Mouse (Mus musculus) gastrocnemius, postnatal 25 days (tissue): ENCODE measurements around the gene Top1. TPM values are rescaled to one million over a fixed set of nuclear protein-coding genes. Genes with fewer than 3 reads are reported as not detected.

Experiments used
- DNase-seq: peaks from one replicate; pipeline ENCODE4 v3.0.0; 2022
- total RNA-seq, 2 experiments: library from RNA; stranded (reverse); gene quantifications; 1 replicate in 1 of 2; 2 replicates in 1 of 2; pipeline ENCODE4 v1.2.3; 2021

Top1 gene
- total RNA-seq, 2 experiments from 2014 or later: 33.4 to 34.3 TPM

DNA sequence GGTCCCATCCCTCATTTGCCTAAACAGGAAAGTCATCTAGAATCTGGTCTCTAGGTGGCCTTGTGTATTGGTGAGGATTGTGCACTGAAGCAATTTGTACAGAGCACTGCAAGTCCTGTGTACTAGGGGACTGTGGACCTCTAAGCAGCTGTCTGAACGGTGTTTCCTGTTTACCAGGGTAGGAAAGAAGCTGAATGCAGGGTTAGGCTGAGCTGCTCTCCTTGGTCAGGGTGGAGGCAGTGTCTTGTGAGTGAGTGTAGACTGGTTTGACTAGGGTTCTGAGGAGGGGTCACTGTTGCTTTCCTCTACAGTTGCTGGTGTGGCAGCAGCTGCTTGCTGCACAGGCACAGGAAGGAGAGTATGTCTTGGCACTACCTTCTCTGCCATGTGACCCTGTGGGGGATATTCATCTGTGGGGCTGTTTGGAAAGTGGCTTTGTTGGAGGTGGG is 96.5 kb downstream of the Top1 start:
- no peak for DNase-seq

GRCm38 (mm10) chr2:160744040-160744822 is 98.5 kb downstream of the Top1 start:
- peak; percentile 52 for DNase-seq

DNA sequence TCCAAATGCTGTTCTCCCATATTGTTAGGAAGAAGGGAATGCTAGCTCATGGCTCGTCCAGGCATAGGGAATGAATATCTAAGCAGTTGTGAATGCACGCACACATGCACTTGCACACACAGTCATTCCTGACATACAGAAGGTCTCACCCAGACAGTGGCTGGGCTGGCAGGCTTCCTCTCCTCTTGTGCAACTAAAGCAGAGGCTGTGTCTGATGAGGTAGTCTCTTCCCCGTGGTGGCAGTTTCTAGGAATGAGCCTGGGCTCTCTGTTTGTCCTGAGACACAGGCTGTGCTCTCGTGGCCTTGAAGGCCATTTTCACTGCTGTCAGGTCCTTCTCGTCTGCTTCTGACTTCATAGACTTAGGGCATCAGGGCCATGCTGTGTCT is 99.1 kb downstream of the Top1 start:
- DNase-seq: no peak

DNA sequence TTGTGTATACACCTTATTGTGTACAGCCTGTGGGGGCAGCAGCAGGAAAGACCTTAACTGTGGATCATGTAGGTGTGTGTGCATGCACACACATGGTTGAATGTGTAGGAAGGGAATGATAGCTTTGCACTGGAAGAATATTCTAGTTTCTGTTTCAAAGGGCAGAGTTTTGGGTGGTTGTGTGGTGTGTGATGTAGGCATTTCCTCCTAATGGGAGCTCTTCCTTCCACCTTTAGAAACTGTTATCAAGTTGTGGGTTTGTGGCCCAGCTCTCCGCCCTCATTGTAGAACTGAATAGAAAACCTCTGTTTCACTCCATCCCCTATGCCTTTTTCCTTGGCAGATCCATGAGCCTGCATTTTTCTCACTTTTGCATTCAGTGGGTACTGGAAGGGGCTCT is 99.8 kb downstream of the Top1 start:
- DNase-seq: no peak

DNA sequence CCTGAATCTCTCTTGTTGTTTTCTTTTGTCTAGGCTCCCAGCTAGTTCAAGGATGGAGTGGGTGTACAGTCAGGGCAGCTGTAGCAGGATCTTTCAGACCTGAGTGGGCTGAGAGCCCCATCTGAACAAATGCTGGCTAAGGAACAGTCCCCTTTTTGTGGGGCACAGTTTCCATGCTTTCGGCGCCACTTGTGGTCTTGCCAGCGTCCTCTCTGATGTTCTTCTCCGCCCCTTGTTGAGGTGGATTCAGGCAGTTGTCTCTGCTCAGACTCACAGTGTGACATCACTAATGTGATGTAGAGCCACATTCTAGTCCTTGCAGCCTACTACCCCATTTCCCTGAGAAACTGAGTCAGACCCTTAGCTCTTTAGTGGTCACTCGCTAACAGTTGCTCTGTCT is 100.9 kb downstream of the Top1 start:
- no peak for DNase-seq

GRCm38 (mm10) chr2:160747075-160747474 is 101.4 kb downstream of the Top1 start:
- no peak for DNase-seq

- DNase-seq: no peak
These were observed 111.0 kb downstream of the Top1 start for GRCm38 (mm10) chr2:160756583-160757203.

DNA sequence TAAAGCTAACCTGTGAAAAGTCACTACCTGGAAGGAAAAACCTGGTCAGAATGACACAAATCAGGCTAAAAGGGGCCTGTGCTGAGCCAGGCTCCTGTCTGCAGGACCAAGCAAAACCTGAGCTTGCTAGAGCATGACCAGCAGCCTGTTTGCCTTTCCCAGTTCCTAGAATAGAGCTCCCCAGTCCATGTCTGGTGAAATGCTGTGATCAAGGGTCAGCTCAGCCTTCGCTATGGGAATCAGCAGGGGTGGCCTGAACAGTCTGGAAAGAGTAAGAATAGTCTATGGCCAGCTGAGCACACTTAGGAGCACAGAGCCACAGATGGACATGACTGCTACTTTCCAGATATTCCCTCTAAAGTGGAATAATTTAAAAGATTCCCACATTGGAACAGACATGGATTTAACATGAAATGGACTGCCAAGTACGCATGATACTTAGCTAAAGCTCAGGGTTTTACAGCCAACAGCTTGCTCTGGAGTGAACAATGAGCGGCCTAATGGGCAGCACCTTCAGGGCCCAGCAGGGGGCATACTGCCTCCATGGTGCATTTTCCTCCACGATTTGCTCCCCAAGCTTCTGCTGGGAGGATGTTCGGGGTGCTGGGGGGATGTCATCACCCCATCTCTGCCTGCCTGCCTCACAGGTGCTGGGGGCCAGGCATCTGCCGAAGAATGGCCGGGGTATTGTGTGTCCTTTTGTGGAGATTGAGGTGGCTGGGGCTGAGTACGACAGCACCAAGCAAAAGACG is 114.9 kb downstream of the Top1 start:
- DNase-seq: no peak

DNA sequence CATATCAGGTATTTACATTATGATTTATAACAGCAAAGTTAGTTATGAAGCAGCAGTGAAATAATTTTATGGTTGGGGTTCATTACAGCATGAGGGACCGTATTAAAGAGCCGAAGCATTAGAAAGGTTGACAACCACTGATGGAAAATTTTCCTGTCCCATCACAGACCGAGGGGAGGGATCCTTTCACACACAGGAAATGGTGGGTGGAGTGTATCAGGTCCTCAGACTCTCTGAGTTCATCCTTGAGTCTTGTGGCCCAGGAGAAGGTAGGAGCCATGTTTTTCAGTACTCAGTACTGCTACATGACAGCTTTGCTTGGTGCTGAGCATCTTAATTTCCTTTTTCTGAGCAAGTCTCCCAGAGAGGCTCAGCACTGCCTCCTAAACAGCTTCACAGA is 118.1 kb downstream of the Top1 start:
- no peak for DNase-seq

- DNase-seq: no peak
These were observed 118.7 kb downstream of the Top1 start for GRCm38 (mm10) chr2:160764386-160764785.

DNA sequence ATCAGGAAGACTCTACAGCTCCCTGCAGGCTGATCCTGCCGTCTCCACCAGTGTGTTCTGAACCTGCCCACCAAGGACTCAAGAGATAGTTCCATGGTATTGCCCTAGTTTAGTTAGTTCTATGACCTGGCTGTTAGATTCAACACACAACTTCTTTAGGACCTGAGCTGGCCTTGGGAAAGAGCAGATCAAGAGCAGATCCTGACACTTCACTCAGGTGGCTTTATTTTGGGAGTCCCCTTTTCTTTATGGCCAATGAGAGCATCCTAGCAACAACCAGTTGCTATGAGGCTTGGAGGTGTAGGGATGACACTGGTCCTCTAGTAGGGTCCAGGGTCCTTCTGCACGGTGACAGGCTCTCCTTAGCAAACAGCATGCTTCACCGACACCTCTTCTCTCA is 119.4 kb downstream of the Top1 start:
- DNase-seq: no peak

DNA sequence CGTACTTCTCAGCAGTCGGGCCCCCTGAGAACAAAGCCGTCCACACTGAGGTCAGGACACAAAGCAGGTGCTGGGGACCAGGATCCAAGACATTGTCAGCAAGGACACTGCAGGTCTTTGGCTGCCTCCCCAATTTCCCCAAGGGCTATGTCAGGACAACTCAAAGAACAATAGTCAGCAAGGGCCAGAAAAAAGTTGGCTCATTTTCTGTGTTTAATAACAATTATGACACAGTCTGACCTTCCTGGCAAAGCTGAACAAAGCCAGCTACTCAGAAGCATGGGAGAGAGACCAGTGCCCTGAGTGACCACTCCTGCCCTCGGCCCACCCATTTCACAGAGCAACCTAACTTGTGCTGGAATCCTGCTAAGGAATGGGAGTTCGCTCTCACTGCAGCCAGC is 120.7 kb downstream of the Top1 start:
- DNase-seq: peak; percentile 76

GRCm38 (mm10) chr2:160767201-160767600 is 121.5 kb downstream of the Top1 start:
- DNase-seq: no peak

DNA sequence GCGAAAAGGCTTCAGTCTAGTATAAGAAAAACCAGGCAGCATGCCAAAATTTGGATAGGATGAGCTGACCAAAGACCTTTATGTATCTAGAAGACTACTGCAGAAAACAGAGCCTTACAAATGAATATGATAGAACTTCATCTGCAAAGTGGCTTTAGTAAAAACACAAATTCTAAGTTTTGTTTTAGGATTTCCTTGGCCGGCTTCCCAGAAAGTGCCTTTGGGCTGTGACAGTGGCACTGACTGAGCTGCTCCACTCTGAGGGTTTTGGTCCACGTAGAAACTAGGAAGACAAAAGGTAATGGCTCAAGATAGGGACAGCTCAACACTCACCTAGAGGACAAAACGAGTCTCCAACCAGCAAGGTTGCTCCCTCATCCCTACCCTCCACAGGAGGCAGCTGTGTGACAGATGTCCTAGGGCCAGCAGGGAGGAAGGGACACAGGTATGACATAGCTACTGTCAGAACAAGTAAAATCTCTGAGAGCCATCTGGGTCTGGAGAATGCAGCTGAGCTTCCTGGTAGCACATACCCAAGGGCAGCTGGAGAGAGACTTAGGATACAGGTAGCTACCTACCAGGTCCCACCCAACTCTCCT is 122.5 kb downstream of the Top1 start:
- no peak for DNase-seq

GRCm38 (mm10) chr2:160768997-160769396 is 123.3 kb downstream of the Top1 start:
- no peak for DNase-seq

DNA sequence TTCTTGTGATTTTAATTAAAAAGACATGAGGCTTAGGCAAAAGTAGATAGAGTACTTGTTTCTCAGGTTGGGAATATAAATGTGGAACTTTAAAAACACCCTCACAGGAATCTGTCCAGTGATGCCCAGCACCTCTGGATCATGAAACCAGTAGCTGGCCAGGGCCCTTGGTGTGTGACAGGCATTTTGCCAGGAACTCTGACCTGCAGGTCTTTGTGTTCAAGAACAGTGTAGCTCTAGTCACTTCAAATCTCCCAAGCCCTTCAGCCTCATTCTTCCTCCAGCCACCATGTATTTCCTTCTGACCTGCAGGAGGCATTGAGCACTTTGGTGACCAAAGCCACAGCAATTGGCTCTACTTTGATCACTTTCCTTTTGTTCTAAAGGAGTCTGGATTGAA is 124.7 kb downstream of the Top1 start:
- DNase-seq: no peak

DNA sequence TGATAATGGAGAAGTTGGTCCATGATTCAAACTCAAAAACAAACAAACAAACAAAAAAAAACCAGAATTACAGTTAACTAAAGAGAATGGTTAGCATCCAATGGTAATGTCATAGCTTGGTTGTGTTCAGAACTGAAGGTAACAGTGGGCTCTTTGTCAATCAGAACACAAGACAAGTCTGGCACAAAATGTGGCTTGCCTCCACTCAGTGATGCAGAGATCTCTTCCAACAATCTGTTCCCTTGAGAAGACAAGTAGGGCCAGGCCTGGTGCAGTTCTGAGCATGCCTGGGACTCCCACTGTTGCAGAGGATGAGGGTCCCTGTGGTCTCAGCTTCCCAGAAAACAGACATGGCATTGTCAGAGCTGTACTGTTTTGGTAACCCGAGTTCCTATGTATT is 125.2 kb downstream of the Top1 start:
- no peak for DNase-seq

GRCm38 (mm10) chr2:160771325-160772276 is 125.9 kb downstream of the Top1 start:
- no peak for DNase-seq
